Mouse (Mus musculus) cortical plate, adult 2 months (tissue): ENCODE data around the gene Rflna.

Experiments used
- CTCF ChIP-seq: fragments of 200-500 bp; IDR thresholded peaks from 2 replicates; pipeline ENCODE4 v1.5.1; 2011; ENCODE audit warnings: mild to moderate bottlenecking, control low read depth, low read length; ENCODE audit not compliant: insufficient read depth; ENCODE audit errors: extremely low read depth
- POLR2A ChIP-seq: fragments of 200-500 bp; IDR thresholded peaks from 2 replicates; pipeline ENCODE4 v1.6.1; 2011; ENCODE audit warnings: mild to moderate bottlenecking, low read length, control low read depth; ENCODE audit not compliant: insufficient read depth; ENCODE audit errors: extremely low read depth

- TF ChIP-seq CTCF (no peak), POLR2A (no peak)
These were observed 49.8 kb downstream of the Rflna start for GRCm38 (mm10) chr5:125052603-125053488.
